In genomic region chr5:92698837-92699529, GRCm38 (mm10) we compare ENCODE assay signal across 9 mouse cellular contexts. TPM values are rescaled to one million over a fixed set of nuclear protein-coding genes. Genes with fewer than 3 reads are reported as not detected.
DNase-seq lines count a peak whose midpoint lies in the region; ATAC-seq and TF ChIP-seq lines count a peak whose summit lies in the region.
"Had no signal": no experiment of that assay in that cellular context is flagged by ENCODE, and none has a peak within 500 bp of the region (broad histone marks: within the 10 kb centered on the region; RNA-seq: fewer than 3 reads in every experiment).

No protein-coding gene starts in this region.

- intact Hi-C loops in gastrocnemius, postnatal 14 days (cut with DNase I; ENCODE audit: low total_unique reads), result no loop called here

- no peaks in the 10 kb centered on the region for H3K36me3 ChIP-seq in kidney, embryonic 16.5 days (ENCODE audit: insufficient read depth, low read length)
- H3K36me3 ChIP-seq in embryonic facial prominence, embryonic 11.5 days (replicated peaks; ENCODE audit: control insufficient read depth, insufficient read depth, low read depth, low read length), result no peaks in the 10 kb centered on the region
- no peaks in the 10 kb centered on the region for H3K36me3 ChIP-seq in intestine, embryonic 15.5 days
- no peaks in the 10 kb centered on the region for H3K36me3 ChIP-seq in neural tube, embryonic 13.5 days
- H3K36me3 ChIP-seq: G1E had no signal

- DNase-seq in kidney, adult 11 months, result no peak
- peak; percentile 24 for DNase-seq in embryonic facial prominence, embryonic 11.5 days (ENCODE audit: low spot score)
- DNase-seq in gastrocnemius, postnatal 14 days, result no peak
- DNase-seq in kidney, adult 8-10 months, result no peak
- no peak for DNase-seq in cerebellum, adult 2 months

- TF ChIP-seq POLR2A in cerebellum, adult 2 months (IDR thresholded peaks at IDR 0.05; ENCODE audit: borderline replicate concordance, insufficient read depth, low read length), result no peak

- H3K4me3 ChIP-seq in kidney, embryonic 16.5 days (ENCODE audit: low read length), result peak overlapping the region; percentile 32
- 0 out of 2 replicates have a peak overlapping the region, but pooled peaks have one; percentile 17 for H3K4me3 ChIP-seq in embryonic facial prominence, embryonic 11.5 days (ENCODE audit: low read depth, low read length)
- no peak overlapping the region for H3K4me3 ChIP-seq in intestine, embryonic 15.5 days (replicated peaks)
- peak overlapping the region; percentile 32 for H3K4me3 ChIP-seq in neural tube, embryonic 13.5 days
- no peak overlapping the region for H3K4me3 ChIP-seq in cerebellum, adult 2 months (replicated peaks; ENCODE audit: insufficient read depth, low read depth, low read length)

- WGBS in kidney, embryonic 16.5 days, result 26% methylated on average over 17 of the region's 17 CpGs
- WGBS in embryonic facial prominence, embryonic 11.5 days, result 13% methylated on average over 17 of the region's 17 CpGs
- 29% methylated on average over 17 of the region's 17 CpGs for WGBS in intestine, embryonic 15.5 days
- 10% methylated on average over 17 of the region's 17 CpGs for WGBS in neural tube, embryonic 13.5 days
- 21% methylated on average over 17 of the region's 17 CpGs for WGBS in cerebellum, adult 2 months

- TF ChIP-seq CTCF in cerebellum, adult 2 months (IDR thresholded peaks at IDR 0.05; ENCODE audit: borderline replicate concordance, insufficient read depth, low read depth, low read length), result no peak

- H3K9ac ChIP-seq in kidney, embryonic 16.5 days (replicated peaks; ENCODE audit: low read length), result 0 out of 2 replicates have a peak overlapping the region, but pooled peaks have one; percentile 37
- peak overlapping the region; percentile 39 for H3K9ac ChIP-seq in embryonic facial prominence, embryonic 11.5 days (replicated peaks; ENCODE audit: low read length)
- H3K9ac ChIP-seq in intestine, embryonic 15.5 days, result no peak overlapping the region
- H3K9ac ChIP-seq in neural tube, embryonic 13.5 days, result peak overlapping the region; percentile 58

- no peak overlapping the region for H3K27ac ChIP-seq in kidney, embryonic 16.5 days (ENCODE audit: low read length)
- peak overlapping the region; percentile 30; the same call in 1 of the 2 replicates for H3K27ac ChIP-seq in embryonic facial prominence, embryonic 11.5 days (replicated peaks; ENCODE audit: low read depth, low read length)
- no peak overlapping the region for H3K27ac ChIP-seq in intestine, embryonic 15.5 days
- peak overlapping the region; percentile 70 for H3K27ac ChIP-seq in neural tube, embryonic 13.5 days (replicated peaks)
- H3K27ac ChIP-seq in cerebellum, adult 2 months (ENCODE audit: insufficient read depth, low read length), result no peak overlapping the region

- H3K27me3 ChIP-seq in kidney, embryonic 16.5 days (ENCODE audit: insufficient read depth, low read length), result no peaks in the 10 kb centered on the region
- no peaks in the 10 kb centered on the region for H3K27me3 ChIP-seq in embryonic facial prominence, embryonic 11.5 days (ENCODE audit: control insufficient read depth, insufficient read depth, low read length)
- no peaks in the 10 kb centered on the region for H3K27me3 ChIP-seq in intestine, embryonic 15.5 days (replicated peaks)
- no peaks in the 10 kb centered on the region for H3K27me3 ChIP-seq in neural tube, embryonic 13.5 days
- no peaks in the 10 kb centered on the region; the same call in 1 of the 2 replicates for H3K27me3 ChIP-seq in cerebellum, adult 2 months (ENCODE audit: control insufficient read depth, insufficient read depth, low read length)

- peak overlapping the region; percentile 56 for H3K4me2 ChIP-seq in kidney, embryonic 16.5 days (replicated peaks; ENCODE audit: low read depth, low read length)
- H3K4me2 ChIP-seq in embryonic facial prominence, embryonic 11.5 days (ENCODE audit: low read depth, low read length), result peak overlapping the region; percentile 46
- peak overlapping the region; percentile 33 for H3K4me2 ChIP-seq in intestine, embryonic 15.5 days (replicated peaks)
- H3K4me2 ChIP-seq in neural tube, embryonic 13.5 days, result peak overlapping the region; percentile 56

- ATAC-seq in kidney, embryonic 16.5 days (ENCODE audit: low FRiP score, low TSS enrichment), result peak; percentile 49
- peak; percentile 48 for ATAC-seq in embryonic facial prominence, embryonic 11.5 days (replicated peaks; ENCODE audit: insufficient number of reproducible peaks, low FRiP score, low TSS enrichment, low read depth)
- ATAC-seq in intestine, embryonic 15.5 days, result no peak
- peak; percentile 81 for ATAC-seq in neural tube, embryonic 13.5 days (ENCODE audit: low read depth)

- H3K9me3 ChIP-seq in kidney, embryonic 16.5 days (ENCODE audit: low read length), result no peaks in the 10 kb centered on the region
- H3K9me3 ChIP-seq in embryonic facial prominence, embryonic 11.5 days (replicated peaks; ENCODE audit: control insufficient read depth, low read length), result no peaks in the 10 kb centered on the region
- no peaks in the 10 kb centered on the region for H3K9me3 ChIP-seq in intestine, embryonic 15.5 days
- H3K9me3 ChIP-seq in neural tube, embryonic 13.5 days, result no peaks in the 10 kb centered on the region
- H3K9me3 ChIP-seq: G1E had no signal

- peaks cover 15% of the 10 kb centered on the region for H3K4me1 ChIP-seq in kidney, embryonic 16.5 days (ENCODE audit: insufficient read depth, low read length)
- no peaks in the 10 kb centered on the region for H3K4me1 ChIP-seq in embryonic facial prominence, embryonic 11.5 days (ENCODE audit: control insufficient read depth, insufficient read depth, low read length)
- H3K4me1 ChIP-seq in intestine, embryonic 15.5 days (replicated peaks), result peaks cover 13% of the 10 kb centered on the region; the same call in 1 of the 2 replicates
- peaks cover 23% of the 10 kb centered on the region for H3K4me1 ChIP-seq in neural tube, embryonic 13.5 days (replicated peaks)
- no peaks in the 10 kb centered on the region for H3K4me1 ChIP-seq in cerebellum, adult 2 months (ENCODE audit: control insufficient read depth, insufficient read depth, low read length)

RNA-seq across cellular contexts. Expression of gene Shroom3, which starts 15.7 kb away (rescaled TPM):
- polyA plus RNA-seq in kidney, embryonic 16.5 days (2015; fragmentation: Nextera tagmentation; extraction: Ambion mirVana), result 8.1 and 8.3 TPM in 2 replicates
- 2.2 and 4.5 TPM in 2 replicates for polyA plus RNA-seq in embryonic facial prominence, embryonic 11.5 days (2014; fragmentation: Nextera tagmentation; extraction: Ambion mirVana)
- 8.1 and 10.3 TPM in 2 replicates for polyA plus RNA-seq in intestine, embryonic 15.5 days (2015; fragmentation: Nextera tagmentation; extraction: Ambion mirVana)
- polyA plus RNA-seq in neural tube, embryonic 13.5 days (2015; fragmentation: Nextera tagmentation; extraction: Ambion mirVana), result 1.7 and 2.9 TPM in 2 replicates
- total RNA-seq in gastrocnemius, postnatal 14 days (2021), result 1 to 10 TPM; 1.2 to 1.7 TPM
- polyA plus RNA-seq in cerebellum, adult 2 months (2012; rRNA removed), result 4.4 and 4.6 TPM in 2 replicates
- polyA plus RNA-seq: G1E had no signal

RNA-seq across cellular contexts. Expression of gene Ccdc158, which starts 23.9 kb away (rescaled TPM):
- 1.0 and 1.1 TPM in 2 replicates for polyA plus RNA-seq in kidney, embryonic 16.5 days (2015; fragmentation: Nextera tagmentation; extraction: Ambion mirVana)
- 0.33 and 0.72 TPM in 2 replicates for polyA plus RNA-seq in embryonic facial prominence, embryonic 11.5 days (2014; fragmentation: Nextera tagmentation; extraction: Ambion mirVana)
- 0.91 and 1.1 TPM in 2 replicates for polyA plus RNA-seq in intestine, embryonic 15.5 days (2015; fragmentation: Nextera tagmentation; extraction: Ambion mirVana)
- polyA plus RNA-seq in neural tube, embryonic 13.5 days (2015; fragmentation: Nextera tagmentation; extraction: Ambion mirVana), result 0.47 and 0.52 TPM in 2 replicates
- total RNA-seq in gastrocnemius, postnatal 14 days (2021), result under 1 TPM; 0.08 to 0.18 TPM
- polyA plus RNA-seq in cerebellum, adult 2 months (2012; rRNA removed), result 0.13 and 0.16 TPM in 2 replicates
- polyA plus RNA-seq: G1E had no signal

Comparison
In these comparisons a context has a peak if more than half of its experiments do, and no peak if none do; other contexts are left out.
1. H3K27ac ChIP-seq: peak in embryonic facial prominence, embryonic 11.5 days (single experiment) and neural tube, embryonic 13.5 days (single experiment); none in kidney, embryonic 16.5 days (single experiment), intestine, embryonic 15.5 days (single experiment) and cerebellum, adult 2 months (single experiment).
2. H3K4me3 ChIP-seq: peak in kidney, embryonic 16.5 days (single experiment), embryonic facial prominence, embryonic 11.5 days (single experiment) and neural tube, embryonic 13.5 days (single experiment); none in intestine, embryonic 15.5 days (single experiment) and cerebellum, adult 2 months (single experiment).
3. Peak in every context shown above with its lines, with median percentiles within 50 percentile points of each other: H3K4me2 ChIP-seq.